Mouse (Mus musculus) hindbrain, embryonic 11.5 days (tissue): ENCODE measurements at regions not wholly inside any gene's neighbourhood (a gene's known extent, or its start where the extent isn't known, plus 50 kb on each side); places are given as distances from the start of the nearest gene placed in this dataset.

Experiments
- ATAC-seq: fragments of 200-750 bp; cut with Nextera tagmentation; 2 replicates; pipeline ENCODE4 v1.8.0; 2017; ENCODE audit warnings: mild to moderate bottlenecking, moderate TSS enrichment, moderate library complexity; ENCODE audit not compliant: low FRiP score
- DNase-seq: peaks from one replicate; pipeline ENCODE4 v3.0.0-alpha.2; 2015; ENCODE audit warnings: low spot score
- H3K27ac ChIP-seq: fragments of 300-500 bp; sonication (generic); 2 replicates; pipeline ENCODE4 v1.5.1; 2014; ENCODE audit warnings: mild to moderate bottlenecking, low read depth, low read length
- H3K27me3 ChIP-seq: fragments of 300-500 bp; sonication (generic); 2 replicates; pipeline ENCODE4 v1.6.1; 2014; ENCODE audit warnings: mild to moderate bottlenecking, low read length, moderate library complexity, mixed read lengths; ENCODE audit not compliant: control insufficient read depth, insufficient read depth
- H3K36me3 ChIP-seq: fragments of 300-500 bp; sonication (generic); 2 replicates; pipeline ENCODE4 v1.6.1; 2014; ENCODE audit warnings: mild to moderate bottlenecking, low read length, moderate library complexity, mixed read lengths; ENCODE audit not compliant: control insufficient read depth, insufficient read depth
- H3K4me1 ChIP-seq: fragments of 300-500 bp; sonication (generic); replicated peaks from 2 replicates; pipeline ENCODE4 v1.6.1; 2014; ENCODE audit warnings: low read length, mixed read lengths; ENCODE audit not compliant: control insufficient read depth, insufficient read depth
- H3K4me2 ChIP-seq: fragments of 300-500 bp; sonication (generic); replicated peaks from 2 replicates; pipeline ENCODE4 v1.6.1; 2014; ENCODE audit warnings: mild to moderate bottlenecking, low read depth, low read length
- H3K4me3 ChIP-seq: fragments of 300-500 bp; sonication (generic); 2 replicates; pipeline ENCODE4 v1.5.1; 2014; ENCODE audit warnings: low read depth, low read length
- H3K9ac ChIP-seq: fragments of 300-500 bp; sonication (generic); 2 replicates; pipeline ENCODE4 v1.6.1; 2014; ENCODE audit warnings: low read depth, low read length
- H3K9me3 ChIP-seq: fragments of 300-500 bp; sonication (generic); 2 replicates; pipeline ENCODE4 v1.6.1; 2016; ENCODE audit warnings: low read length; ENCODE audit not compliant: control insufficient read depth
- WGBS: fragments of 180-500 bp; shearing (Covaris S2); extraction: QIAGEN DNeasy Blood & Tissue Kit; methylation state at CpG from one replicate; pipeline ENCODE4 v1.1.7; 2014; 5-methylcytosine and 5-hydroxymethylcytosine counted together

- Histone ChIP-seq H3K36me3 (no peaks in the 10 kb centered on the region), H3K4me3 (no peak overlapping the region), H3K27me3 (no peaks in the 10 kb centered on the region), H3K9ac (no peak overlapping the region), H3K27ac (no peak overlapping the region), H3K9me3 (no peaks in the 10 kb centered on the region), H3K4me2 (no peak overlapping the region), H3K4me1 (no peaks in the 10 kb centered on the region)
- ATAC-seq (no peak), DNase-seq (peak; percentile 65)
- 2% methylated on average over 3 of the region's 3 CpGs for WGBS
Observed at GRCm38 (mm10) chr2:28304712-28305111, 111.9 kb downstream of the Olfm1 start.

GRCm38 (mm10) chr2:28309122-28309521 is 116.3 kb downstream of the Olfm1 start:
- no peak overlapping the region for H3K9ac ChIP-seq
- DNase-seq (no peak), ATAC-seq (no peak)
- H3K9me3 ChIP-seq = no peaks in the 10 kb centered on the region
- no peaks in the 10 kb centered on the region for H3K4me1 ChIP-seq
- H3K27ac ChIP-seq = no peak overlapping the region
- no peaks in the 10 kb centered on the region for H3K27me3 ChIP-seq
- WGBS = 92% methylated on average over 5 of the region's 5 CpGs
- no peaks in the 10 kb centered on the region for H3K36me3 ChIP-seq
- H3K4me3 ChIP-seq = no peak overlapping the region
- H3K4me2 ChIP-seq = no peak overlapping the region

GRCm38 (mm10) chr2:28312212-28312611 is 119.4 kb downstream of the Olfm1 start:
- H3K9me3 ChIP-seq = no peaks in the 10 kb centered on the region
- H3K4me2 ChIP-seq = no peak overlapping the region
- 91% methylated on average over 6 of the region's 6 CpGs for WGBS
- no peak overlapping the region for H3K4me3 ChIP-seq
- ATAC-seq (no peak), DNase-seq (no peak)
- H3K27ac ChIP-seq = no peak overlapping the region
- no peaks in the 10 kb centered on the region for H3K4me1 ChIP-seq
- H3K9ac ChIP-seq = no peak overlapping the region
- no peaks in the 10 kb centered on the region for H3K27me3 ChIP-seq
- H3K36me3 ChIP-seq = no peaks in the 10 kb centered on the region

GRCm38 (mm10) chr2:28325502-28325901 is 121.1 kb upstream of the Ppp1r26 start:
- Histone ChIP-seq H3K27ac (no peak overlapping the region), H3K27me3 (no peaks in the 10 kb centered on the region), H3K9ac (no peak overlapping the region), H3K9me3 (no peaks in the 10 kb centered on the region), H3K4me3 (no peak overlapping the region), H3K4me1 (no peaks in the 10 kb centered on the region), H3K36me3 (no peaks in the 10 kb centered on the region), H3K4me2 (no peak overlapping the region)
- WGBS = 71% methylated on average over 11 of the region's 11 CpGs
- no peak for ATAC-seq
- no peak for DNase-seq

- no peaks in the 10 kb centered on the region for H3K36me3 ChIP-seq
- H3K4me2 ChIP-seq = no peak overlapping the region
- DNase-seq (no peak), ATAC-seq (no peak)
- 81% methylated on average over 6 of the region's 6 CpGs for WGBS
- no peak overlapping the region for H3K9ac ChIP-seq
- H3K4me1 ChIP-seq = no peaks in the 10 kb centered on the region
- no peak overlapping the region for H3K4me3 ChIP-seq
- H3K27me3 ChIP-seq = no peaks in the 10 kb centered on the region
- no peak overlapping the region for H3K27ac ChIP-seq
- H3K9me3 ChIP-seq = no peaks in the 10 kb centered on the region
Observed at GRCm38 (mm10) chr2:28326056-28326455, 120.5 kb upstream of the Ppp1r26 start.

- no peaks in the 10 kb centered on the region for H3K27me3 ChIP-seq
- no peak for DNase-seq
Observed at GRCm38 (mm10) chr2:28326682-28327081, 119.9 kb upstream of the Ppp1r26 start.

GRCm38 (mm10) chr2:28329130-28329529 is 117.5 kb upstream of the Ppp1r26 start:
- H3K27me3 ChIP-seq = no peaks in the 10 kb centered on the region
- no peaks in the 10 kb centered on the region for H3K36me3 ChIP-seq
- no peak overlapping the region for H3K4me3 ChIP-seq
- no peak for DNase-seq
- no peak overlapping the region for H3K9ac ChIP-seq
- no peak for ATAC-seq
- 90% methylated on average over 5 of the region's 5 CpGs for WGBS
- H3K9me3 ChIP-seq = no peaks in the 10 kb centered on the region
- no peak overlapping the region for H3K4me2 ChIP-seq
- H3K4me1 ChIP-seq = no peaks in the 10 kb centered on the region
- no peak overlapping the region for H3K27ac ChIP-seq

More at GRCm38 (mm10) chr2:28326682-28327081, 119.9 kb upstream of the Ppp1r26 start:
- Histone ChIP-seq H3K4me2 (no peak overlapping the region), H3K9me3 (no peaks in the 10 kb centered on the region), H3K9ac (no peak overlapping the region), H3K4me1 (no peaks in the 10 kb centered on the region), H3K4me3 (no peak overlapping the region), H3K36me3 (no peaks in the 10 kb centered on the region), H3K27ac (no peak overlapping the region)
- WGBS = 86% methylated on average over 3 of the region's 3 CpGs
- no peak for ATAC-seq

GRCm38 (mm10) chr2:28335141-28335789 is 111.3 kb upstream of the Ppp1r26 start:
- Histone ChIP-seq H3K27me3 (no peaks in the 10 kb centered on the region), H3K36me3 (no peaks in the 10 kb centered on the region), H3K9ac (no peak overlapping the region), H3K4me1 (no peaks in the 10 kb centered on the region), H3K9me3 (no peaks in the 10 kb centered on the region), H3K27ac (no peak overlapping the region), H3K4me2 (no peak overlapping the region), H3K4me3 (no peak overlapping the region)
- DNase-seq = peak; percentile 21
- WGBS = 50% methylated on average over 9 of the region's 9 CpGs
- no peak for ATAC-seq

GRCm38 (mm10) chr2:28335810-28336209 is 110.8 kb upstream of the Ppp1r26 start:
- no peak overlapping the region for H3K27ac ChIP-seq
- no peak for ATAC-seq
- 74% methylated on average over 3 of the region's 3 CpGs for WGBS
- no peak overlapping the region for H3K4me3 ChIP-seq
- H3K36me3 ChIP-seq = no peaks in the 10 kb centered on the region
- no peaks in the 10 kb centered on the region for H3K27me3 ChIP-seq
- H3K9ac ChIP-seq = no peak overlapping the region
- DNase-seq = no peak
- no peaks in the 10 kb centered on the region for H3K4me1 ChIP-seq
- H3K4me2 ChIP-seq = no peak overlapping the region
- H3K9me3 ChIP-seq = no peaks in the 10 kb centered on the region
